Mouse (Mus musculus) urinary bladder, adult 18-20 months (tissue): ENCODE results near the gene Cdyl.

ENCODE experiments used
- DNase-seq, 2 experiments: peaks; one replicate each; pipeline ENCODE4 v3.0.0; 2022; ENCODE audit warnings: low spot score in 2 of 2, mixed read lengths in 2 of 2

The Cdyl gene

DNA sequence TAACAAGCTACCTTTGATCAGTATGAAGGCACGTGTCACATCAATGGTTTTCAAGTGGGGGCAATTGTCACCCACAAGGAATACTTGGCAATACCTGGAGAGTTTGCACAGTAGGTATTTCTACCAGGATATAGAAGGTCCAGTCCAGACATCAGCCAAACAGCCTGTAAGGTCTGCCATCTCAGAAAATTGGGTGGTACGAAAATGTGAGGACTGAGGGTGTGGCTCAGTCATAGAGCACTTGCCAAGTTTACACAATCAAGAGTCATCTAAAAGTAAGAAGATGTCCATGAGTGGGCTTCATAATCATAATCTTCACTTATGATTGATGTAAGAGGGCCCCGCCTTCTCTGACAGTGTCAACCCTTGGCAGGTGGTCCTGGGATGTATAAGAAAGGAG, 29.9 kb downstream of the Cdyl start:
- no peak for DNase-seq

- DNase-seq: no peak
These were observed 58.0 kb downstream of the Cdyl start for GRCm38 (mm10) chr13:35717658-35718057.

DNA sequence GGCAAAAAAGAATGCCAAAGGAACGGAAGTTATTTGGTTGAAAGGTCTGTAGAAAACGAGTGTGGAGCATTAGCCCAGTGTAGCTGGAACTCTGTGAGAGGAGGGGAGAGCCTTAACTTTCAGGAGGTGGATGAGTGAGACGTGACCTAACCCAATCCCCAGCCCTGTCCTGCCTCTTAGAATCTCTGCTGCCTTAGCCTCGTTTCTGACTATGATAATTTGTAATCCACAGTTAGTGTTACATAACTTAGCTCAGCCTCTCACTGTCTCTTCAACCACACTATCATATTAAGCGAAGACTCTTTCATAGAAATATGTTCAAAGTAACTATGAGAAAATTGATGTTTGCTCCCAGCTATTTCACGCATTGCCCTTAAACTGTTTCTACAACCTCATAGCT, 59.9 kb downstream of the Cdyl start:
- DNase-seq: no peak

DNA sequence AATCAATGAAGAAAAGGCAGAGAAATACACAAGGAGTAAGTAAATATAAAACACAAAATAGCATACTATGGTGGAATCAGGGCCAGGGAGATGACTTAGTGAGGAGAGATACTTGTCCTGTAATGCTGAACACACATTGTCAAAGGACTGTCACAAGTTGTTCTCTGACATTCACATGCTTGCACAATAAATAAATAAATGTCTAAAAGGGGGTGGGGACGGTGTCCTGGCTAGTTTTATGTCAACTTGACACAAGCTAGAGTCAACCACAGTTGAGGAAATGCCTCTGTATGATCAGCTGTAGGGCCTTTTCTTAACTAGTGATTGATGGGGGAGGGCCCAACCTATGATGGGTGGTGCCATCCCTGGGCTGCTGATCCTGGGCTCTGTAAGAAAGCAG, 63.4 kb downstream of the Cdyl start:
- no peak for DNase-seq

GRCm38 (mm10) chr13:35726025-35726424, 66.4 kb downstream of the Cdyl start:
- DNase-seq: no peak

DNA sequence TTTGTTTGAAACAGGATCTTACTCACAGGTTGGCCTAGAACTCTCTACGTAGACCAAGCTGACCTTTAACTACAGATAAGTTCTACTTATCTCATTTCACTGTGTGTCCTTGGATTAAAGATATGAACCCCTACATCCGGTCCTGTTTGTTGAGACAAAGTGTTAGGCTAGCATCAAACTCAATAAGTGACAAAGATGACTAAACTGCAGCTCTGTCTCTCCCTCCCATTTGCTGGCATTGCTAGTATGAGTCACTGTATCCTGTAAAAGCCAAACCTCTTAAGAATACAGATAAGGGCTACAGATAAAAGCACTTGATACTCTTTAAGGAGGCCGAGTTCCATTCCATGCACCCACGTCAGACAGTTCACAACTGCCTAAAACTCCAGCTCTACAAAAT, 72.5 kb downstream of the Cdyl start:
- DNase-seq: no peak

DNA sequence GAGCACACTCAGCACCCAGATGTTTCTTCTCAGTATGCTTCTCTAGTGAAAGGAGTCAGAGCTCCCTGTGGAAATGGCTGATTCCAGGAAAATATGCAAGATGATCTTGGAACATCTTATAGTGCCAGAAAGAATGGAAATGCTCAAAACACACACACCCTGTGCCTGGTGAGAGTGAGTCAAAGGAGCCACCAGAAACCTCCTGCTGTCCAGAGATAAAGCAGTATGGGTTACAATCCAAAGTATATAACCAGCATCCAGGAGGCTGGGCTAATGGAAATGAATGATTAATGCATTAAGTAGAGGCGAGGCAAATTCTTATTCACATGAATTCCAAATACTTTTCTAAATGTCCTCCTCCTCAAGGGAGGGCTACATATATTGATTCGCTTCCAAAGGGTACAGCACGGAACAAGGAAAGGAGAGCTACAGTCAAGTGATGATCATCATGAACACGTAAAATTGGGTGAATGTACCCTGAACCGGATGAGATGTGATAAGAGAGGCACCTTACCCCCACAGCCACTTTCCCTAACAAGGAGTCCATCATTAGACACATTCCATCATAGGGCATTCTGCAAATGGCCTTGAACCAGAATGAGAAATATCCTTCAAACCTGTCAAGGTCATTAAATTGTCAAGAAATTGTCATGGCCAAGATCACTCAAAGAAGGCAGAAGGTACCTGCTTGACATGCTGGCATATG, 73.4 kb downstream of the Cdyl start:
- no peak for DNase-seq

DNA sequence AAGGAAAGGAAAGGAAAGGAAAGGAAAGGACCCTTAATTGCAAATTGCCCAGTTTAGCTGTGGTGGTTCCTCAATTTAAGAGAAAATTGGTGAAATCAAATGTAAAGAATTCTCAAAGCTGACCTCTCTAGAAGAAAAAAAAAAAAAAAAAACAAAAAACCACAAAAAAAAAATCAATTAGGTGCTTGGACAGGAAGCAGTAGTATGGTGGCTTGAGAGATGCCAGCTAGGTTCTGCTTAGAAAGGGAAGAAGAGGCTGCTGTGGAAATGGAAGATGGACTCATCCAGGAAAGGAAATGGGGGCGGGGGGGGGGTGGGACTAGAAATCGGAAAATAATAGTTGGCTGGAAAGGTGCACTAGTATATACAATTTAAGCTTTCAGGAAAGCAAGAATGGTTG, 77.9 kb downstream of the Cdyl start:
- no peak for DNase-seq

DNA sequence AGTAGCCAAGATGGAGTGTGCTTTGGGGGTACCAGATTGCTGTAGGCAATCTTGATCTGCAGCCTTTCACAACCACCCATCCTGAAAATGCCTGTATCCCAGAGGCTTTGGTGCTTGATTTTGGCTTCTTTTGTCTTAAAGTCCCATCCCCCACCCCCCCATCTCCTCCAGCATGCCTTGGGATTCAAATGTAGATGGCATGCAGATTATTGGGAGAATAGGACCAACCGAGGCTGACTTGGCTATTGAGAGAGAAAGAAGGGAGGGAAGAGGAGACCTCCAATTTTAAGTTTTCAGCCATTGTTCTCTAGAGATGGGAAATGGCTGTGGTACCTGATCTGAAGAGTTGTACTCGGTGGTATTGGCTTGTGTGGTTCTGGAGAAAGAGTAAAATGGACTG, 78.6 kb downstream of the Cdyl start:
- DNase-seq: no peak

- no peak for DNase-seq
These were observed 79.8 kb downstream of the Cdyl start for GRCm38 (mm10) chr13:35739473-35739872.

DNA sequence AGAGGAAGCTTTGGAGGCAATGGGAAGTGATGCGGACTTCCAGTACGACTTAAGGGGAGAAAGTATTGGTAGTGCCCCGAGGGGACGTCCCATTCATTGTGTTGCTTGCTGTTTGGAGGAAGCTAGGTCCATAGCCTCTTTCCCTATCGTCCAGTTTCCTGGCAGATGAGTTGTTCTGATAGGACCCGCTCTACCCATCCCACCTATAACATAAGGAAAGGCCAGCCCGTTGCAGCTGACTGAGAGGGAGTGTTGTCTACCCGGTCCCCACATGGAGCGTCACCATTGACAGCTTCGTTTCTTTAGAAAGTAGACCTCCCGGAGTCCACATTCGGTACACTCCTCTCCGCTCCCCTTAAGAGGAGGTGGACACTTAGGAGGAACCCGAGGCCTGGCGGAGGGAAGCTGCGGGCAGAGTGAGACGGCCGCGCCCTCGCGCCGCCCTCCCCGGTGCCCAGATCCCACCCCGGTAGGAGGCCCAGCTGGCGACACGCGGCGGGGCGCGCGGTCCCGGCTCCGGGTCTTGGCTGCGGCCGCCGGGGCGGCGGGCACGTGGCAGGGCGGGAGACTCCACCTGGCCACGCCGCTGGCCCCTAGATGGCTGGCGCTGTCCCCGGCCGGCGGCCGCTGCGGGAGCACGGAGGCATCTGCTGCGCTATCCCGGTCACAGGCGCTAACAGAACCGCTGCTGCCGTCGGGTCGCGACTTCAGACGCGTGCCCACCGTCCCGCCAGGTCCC, 80.8 kb downstream of the Cdyl start:
- DNase-seq: peak; percentile 82 to 84

GRCm38 (mm10) chr13:35741040-35741619, 81.5 kb downstream of the Cdyl start:
- peak; percentile 88 to 92 for DNase-seq

DNA sequence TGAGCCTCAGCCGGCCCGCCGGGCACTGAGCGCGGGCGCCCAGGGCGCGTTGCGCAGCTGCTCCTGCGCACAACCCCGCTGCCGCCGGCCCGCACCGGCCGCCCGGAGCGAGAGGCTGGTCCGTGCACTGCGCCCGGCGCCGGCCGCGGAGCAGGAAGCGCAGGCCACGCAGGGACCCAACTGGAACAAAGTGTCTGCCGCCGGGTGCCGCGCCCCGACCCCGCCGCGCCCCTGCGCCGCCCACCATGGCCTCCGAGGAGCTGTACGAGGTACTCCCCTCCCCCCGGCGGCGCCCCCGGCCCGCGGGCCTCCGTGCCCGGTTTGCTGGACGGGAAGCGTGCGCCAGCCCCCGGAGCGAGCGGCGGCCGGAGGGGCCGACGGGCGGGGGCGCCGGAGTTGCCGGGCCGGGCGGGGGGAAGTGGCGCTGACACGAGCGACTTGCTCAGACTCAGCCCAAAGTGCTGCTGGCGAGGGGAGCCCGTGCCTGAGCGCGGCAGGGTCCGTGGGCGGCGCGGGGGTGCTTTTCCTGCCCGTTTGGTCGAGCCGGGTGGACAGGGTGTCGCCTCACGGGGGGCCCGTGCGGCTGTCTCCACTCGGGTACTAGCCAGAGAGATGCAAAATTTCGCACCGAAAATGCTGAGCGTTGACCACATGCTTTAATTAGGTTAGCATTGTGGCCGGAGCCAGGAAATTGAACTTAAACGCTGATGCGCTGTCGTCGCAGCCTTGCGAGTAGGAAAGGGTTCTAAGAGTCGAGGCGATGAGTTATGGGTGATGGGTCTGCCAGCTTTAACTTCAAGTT, 82.2 kb downstream of the Cdyl start:
- peak; percentile 16 to 58 for DNase-seq

GRCm38 (mm10) chr13:35742696-35743095, 83.1 kb downstream of the Cdyl start:
- DNase-seq: no peak

- no peak for DNase-seq
These were observed 83.6 kb downstream of the Cdyl start for GRCm38 (mm10) chr13:35743196-35743595.

DNA sequence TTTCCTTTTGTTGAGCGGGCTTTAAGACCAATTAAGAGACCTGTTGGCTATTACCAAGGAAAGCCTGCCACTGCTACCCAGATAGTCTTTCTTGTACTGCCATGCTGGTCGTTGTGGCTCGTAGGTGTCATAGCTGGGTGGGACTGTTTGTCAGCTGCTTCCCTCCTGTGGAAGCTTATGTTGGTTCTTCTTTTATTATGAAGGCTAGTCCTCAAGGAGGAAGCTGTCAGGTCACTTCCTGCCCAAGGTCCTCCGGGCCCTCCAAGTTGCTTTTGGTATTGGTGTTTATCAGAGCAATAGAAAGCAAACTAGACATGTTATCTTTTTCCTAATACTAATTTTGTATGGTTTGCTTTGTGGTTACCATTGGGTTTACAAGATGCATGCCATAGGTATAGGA, 89.6 kb downstream of the Cdyl start:
- no peak for DNase-seq

DNA sequence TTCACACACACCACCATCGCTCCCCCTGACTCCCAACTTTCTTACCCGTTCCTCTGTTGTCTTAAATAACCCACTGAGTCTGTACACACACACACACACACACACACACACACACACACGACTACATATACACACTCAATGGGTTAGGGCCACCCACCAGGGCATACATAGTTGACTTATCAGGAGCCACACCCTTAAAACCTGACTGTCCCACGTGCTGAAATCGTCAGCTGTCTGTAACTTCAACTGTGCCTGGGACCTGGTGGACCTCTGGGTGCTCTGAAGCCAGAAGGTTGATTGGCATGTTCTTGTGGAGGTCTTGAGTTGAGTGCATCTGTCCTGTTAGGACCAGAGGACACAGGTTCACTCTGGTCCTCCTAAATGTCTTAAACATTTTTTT, 90.0 kb downstream of the Cdyl start:
- no peak for DNase-seq

GRCm38 (mm10) chr13:35752046-35752445, 92.4 kb downstream of the Cdyl start:
- no peak for DNase-seq

DNA sequence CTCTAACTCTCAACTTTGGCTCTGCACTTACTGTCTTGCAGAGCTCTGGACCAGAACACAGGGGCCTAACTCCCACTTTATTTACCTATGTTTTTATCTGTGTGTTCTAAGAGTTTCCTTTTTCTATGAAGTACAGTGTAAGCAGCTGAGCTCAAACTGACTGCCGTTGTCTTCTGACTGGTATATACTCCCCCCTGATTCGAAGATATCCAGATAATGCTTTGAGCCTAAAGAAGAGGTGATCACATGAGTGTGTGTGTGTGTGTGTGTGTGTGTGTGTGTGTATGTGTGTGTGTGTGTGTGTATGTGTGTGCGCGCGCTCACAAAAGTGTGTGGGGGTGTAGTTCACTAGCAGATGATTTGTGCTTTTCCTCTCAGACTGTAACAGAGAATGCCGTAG, 95.4 kb downstream of the Cdyl start:
- no peak for DNase-seq

DNA sequence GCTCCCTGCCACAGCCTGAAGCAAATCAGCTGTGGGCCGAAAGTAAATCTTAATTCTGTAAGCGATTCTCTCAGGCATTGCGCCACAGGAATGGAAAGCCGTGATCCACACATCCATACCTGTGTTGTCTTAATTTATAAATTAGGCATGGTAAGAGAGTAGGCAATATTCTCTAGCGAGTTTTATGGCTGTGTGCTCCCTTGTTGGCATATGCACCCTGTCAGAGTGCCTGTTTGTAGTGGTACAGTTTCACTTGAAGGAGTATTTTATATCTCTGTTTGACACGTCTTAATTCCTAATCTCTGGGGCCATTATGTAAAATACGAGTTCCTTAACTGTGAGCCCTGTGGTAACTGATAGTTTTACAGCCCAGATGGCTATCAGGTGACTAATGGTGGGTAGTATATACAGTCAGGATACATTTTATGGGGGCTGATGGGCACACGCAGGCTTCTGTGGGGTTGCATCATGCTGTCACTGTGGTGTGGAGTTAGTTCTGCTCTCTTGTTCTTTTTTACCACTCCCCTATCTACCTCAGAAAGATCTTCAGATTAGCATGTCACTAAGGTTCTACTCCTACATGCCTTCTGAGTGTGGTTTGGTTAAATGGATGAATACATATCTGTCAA, 96.1 kb downstream of the Cdyl start:
- no peak for DNase-seq

DNA sequence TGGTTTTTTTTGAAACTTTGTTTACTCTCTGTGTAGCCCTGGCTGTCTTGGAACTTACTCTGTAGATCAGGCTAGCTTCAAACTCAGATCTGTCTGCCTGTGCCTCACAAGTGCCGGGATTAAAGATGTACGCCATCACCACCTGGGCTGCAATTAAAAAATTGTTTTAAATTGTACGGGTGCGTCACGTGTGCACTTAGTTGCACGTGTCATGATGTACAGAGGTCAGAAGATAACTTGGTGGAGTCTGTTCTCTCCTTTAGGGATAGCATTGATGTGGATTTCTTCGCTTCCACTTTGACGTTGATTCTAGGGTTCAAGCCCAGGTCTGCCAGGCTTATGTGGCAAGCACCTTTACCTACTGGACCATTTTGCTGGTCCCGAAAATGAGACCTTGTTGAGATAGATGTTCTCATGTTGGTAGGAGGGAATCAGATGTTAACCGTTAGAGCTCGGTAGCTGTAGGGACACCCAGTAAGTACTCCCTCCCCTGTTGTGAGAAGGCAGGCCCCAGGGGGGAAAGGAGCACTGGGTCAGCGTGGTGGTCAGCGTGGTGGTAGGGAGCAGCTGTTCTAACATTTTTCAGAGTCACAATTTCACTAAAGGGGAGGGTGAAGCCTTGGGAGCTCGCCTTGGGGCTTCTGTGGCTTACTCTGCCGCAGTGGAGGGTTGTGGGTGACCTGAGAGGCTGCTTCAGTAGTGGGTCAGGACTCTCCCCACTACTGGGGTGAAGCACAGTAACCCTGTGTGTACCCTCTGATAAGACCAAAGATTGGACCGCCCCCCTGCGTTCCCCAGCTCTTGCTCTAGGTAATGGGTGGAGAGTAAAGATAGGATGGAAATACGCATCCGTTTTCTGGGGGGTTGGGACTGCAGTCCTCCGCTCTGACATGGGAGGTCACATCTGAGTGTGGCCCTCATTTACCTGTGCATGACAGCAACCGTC, 97.0 kb downstream of the Cdyl start:
- no peak for DNase-seq
